Mouse (Mus musculus): ENCODE measurements around the gene Shank2.

Gene Shank2

GRCm38 (mm10) chr7:144235523-144235922, 233.8 kb downstream of the Shank2 start:
- DNase-seq = no peak

DNA sequence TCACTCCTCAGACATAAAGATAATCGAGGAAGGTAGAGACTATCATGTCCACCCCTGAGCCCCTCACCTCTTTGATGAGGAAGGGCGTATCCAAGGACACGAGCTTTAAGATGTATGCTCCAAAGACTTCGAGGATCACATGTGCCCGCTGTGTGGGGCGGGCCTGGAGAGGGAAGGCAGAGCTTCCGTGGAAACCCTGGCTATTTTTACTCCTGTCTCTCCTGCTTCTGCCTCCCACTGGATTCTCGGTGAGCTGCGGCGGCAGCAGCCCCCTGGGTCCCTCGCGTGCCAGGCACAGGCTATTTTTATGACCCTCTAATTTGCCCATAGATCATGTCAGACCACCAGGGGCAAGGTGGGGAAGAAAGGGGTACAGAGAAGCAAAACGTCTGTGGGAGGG, 235.1 kb downstream of the Shank2 start:
- DNase-seq = no peak

DNA sequence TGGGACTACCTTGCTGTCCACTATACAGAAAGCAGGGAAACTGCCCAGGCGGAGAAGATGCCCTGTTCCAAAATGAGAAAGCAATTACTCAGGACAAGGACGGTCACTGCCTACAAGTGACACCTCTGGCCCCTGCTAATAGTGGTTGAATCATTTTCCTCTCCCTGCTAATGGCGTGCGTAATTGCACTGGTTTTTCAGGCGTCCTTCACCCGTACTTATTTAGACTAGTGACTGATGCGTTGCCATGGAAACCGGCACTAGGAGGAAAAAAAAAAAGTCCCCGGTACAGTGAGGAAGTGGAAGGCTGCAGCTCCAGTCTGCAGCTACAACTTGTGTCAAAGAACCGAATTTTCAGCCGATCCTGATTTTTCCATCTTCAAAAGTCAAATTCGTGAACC, 236.7 kb downstream of the Shank2 start:
- DNase-seq = peak; percentile 17 to 26

- no peak for DNase-seq
These were observed 237.3 kb downstream of the Shank2 start for GRCm38 (mm10) chr7:144238992-144239391.

DNA sequence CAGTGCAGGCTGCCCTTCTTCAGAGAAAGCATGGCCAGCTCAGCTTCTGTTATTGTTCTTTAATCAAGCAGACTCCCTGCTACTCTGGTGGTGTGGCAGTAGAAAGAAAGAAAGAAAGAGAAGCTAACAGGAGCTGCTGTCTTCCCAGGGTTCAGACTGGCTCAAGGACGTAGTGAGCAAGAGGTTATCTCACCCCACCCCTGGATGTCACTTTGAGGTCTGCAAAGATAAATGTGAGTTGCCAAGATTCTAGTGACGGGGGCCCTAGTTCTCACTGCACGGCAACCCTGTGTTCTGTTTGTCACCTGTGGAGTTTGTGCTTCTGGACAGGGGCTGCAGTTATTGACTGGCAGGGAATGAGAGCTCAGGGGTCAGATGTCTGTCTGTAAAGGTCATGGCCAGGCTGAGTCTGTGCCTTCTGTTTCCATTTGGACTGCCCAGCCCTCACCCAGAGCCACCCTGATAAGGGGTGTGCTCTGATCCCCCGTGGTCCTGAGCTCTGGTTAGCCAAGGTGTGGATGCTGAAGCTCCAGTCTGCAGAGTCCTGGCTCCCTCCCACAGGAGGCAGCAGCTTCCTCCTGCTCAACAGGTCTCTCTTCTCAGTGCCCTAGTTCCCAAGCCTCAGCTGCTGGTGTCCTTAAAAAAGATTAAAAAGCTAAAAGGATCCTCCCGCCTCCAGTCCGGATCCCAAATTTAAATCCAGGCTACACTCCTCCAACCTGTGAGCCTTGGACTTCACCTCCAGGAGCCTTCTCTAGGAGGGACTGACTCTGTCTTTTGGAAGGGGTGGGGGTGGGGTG, 238.0 kb downstream of the Shank2 start:
- peak in 1 of 2 experiments; percentile 7 for DNase-seq

- peak in 1 of 2 experiments; percentile 16 for DNase-seq
These were observed 239.1 kb downstream of the Shank2 start for GRCm38 (mm10) chr7:144240736-144241343.

GRCm38 (mm10) chr7:144244203-144244602, 242.5 kb downstream of the Shank2 start:
- DNase-seq = peak in 1 of 2 experiments; percentile 7

- no peak for DNase-seq
These were observed 244.5 kb downstream of the Shank2 start for GRCm38 (mm10) chr7:144246271-144246670.

GRCm38 (mm10) chr7:144248686-144249422, 247.1 kb downstream of the Shank2 start:
- peak in 1 of 2 experiments; percentile 11 for DNase-seq

- DNase-seq = no peak
These were observed 249.1 kb downstream of the Shank2 start for GRCm38 (mm10) chr7:144250791-144251190.

- no peak for DNase-seq
These were observed 249.5 kb downstream of the Shank2 start for GRCm38 (mm10) chr7:144251250-144251649.

DNA sequence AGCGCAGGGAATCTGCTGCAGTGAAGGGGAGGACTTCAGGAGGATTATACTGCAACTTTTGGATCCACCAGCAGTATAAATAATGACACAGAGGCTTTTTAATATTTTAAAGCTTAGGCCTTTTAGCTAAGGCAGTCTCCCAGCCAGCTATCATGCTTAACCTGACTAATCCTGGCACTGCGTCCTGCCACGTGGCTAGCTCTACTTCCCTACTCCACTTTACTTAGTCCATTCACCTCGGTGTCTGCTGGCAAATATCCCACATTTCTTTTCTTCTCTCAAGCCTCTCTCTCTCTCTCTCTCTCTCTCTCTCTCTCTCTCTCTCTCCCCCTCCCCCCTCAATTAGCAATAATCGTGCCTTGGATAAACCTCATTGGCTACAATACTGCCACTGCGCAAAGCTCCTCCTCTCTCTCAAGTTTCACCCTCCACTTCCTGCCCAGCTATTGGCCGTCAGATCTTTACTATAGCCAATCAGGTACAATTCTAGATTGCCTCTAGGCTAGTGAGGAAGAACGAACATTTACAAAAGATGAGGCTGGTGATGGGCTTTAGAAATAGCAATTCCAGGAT, 253.0 kb downstream of the Shank2 start:
- no peak for DNase-seq

- no peak for DNase-seq
These were observed 256.1 kb downstream of the Shank2 start for GRCm38 (mm10) chr7:144257821-144258220.

DNA sequence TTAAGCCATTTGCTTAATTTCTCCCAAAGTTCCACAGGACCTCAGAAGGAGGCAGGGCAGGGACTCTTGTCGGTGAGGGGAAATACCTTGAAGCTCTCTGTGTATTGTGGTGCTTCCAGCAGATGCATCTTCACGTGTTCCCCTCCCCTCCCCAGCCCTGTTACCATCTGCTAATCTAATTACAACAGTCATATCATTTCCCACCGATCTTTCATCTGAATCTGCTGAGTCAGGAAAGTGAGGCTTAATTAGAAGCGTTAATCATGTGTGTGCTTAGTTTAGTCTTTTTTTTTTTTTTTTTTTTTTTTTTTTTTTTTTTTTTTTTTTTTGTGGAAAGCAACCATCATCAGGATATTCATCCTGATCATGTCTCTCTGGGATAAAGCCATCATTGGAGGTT, 256.6 kb downstream of the Shank2 start:
- DNase-seq = no peak

DNA sequence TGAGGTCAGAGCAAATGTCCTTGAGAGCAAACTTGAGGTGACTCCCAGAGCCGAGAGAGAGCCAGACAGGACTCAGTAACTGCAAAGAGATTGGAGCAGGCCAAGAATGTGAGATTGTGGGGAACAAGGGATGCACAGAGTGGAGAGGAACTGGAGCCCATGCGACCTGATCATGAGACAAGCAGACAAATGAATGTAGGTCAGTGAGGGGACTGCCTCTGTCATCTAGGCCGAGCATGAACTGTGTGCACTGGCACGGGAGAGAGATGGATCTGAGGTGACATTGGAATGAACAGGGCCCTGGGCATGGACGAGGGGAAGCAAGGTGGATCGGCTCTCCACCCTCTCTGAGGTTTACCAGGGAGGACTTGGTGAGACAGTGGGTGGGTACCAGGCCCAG, 260.9 kb downstream of the Shank2 start:
- no peak for DNase-seq

DNA sequence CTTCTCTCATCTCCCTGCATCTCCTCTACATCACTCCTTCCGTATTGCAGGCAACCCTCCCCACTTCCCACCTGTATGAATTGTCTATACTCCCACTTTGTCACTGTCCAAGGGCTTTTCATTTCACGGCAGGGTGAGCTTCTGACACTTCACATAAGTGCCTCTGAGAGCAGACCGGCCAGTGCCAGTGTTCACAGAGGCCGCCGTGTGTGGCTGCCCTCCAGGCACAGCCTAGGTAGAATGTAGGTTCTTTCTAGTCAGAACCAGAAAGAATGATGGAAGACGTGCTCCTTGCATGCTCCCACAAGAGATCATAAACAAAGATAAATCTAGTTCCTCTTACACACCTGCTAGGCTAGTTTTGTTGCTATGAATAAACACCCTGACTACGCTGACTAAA, 265.0 kb downstream of the Shank2 start:
- no peak for DNase-seq

DNA sequence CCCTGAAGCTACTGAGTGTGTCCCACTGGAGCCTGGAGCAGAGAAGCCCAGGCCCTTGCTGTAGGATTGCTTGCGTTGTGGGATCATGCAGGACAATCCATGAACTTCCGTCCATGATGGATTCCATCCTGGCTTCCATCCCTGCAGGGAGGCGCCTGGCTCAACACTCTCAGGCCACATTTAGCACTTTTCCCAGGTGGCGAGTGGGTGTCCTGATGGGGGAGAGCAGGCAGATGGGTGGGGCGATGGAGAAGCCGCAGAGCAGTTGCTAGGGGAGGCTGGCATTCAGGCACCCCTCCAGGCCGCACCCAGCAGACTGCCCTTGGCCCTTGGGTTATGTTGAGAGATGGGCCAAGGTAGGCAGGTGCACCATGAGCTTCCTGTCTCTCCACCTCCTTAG, 266.6 kb downstream of the Shank2 start:
- no peak for DNase-seq

GRCm38 (mm10) chr7:144268778-144269177, 267.1 kb downstream of the Shank2 start:
- no peak for DNase-seq

GRCm38 (mm10) chr7:144271074-144271473, 269.3 kb downstream of the Shank2 start:
- DNase-seq = no peak

GRCm38 (mm10) chr7:144278703-144279102, 277.0 kb downstream of the Shank2 start:
- no peak for DNase-seq

GRCm38 (mm10) chr7:144283701-144284100, 282.0 kb downstream of the Shank2 start:
- DNase-seq = no peak

GRCm38 (mm10) chr7:144284241-144285065, 282.7 kb downstream of the Shank2 start:
- no peak for DNase-seq

Measured in B cell, adult 2 months (primary cell).